Mouse (Mus musculus) left cerebral cortex, adult 11 months (tissue): ENCODE results near the gene Tomm20l.
"Not testable (repeated sequence)": the region's sequence is repeated elsewhere in the genome, so short reads cannot be mapped to it uniquely, and the experiment has no call there.

Experiments
- DNase-seq: peaks from one replicate; pipeline ENCODE4 v3.0.0; 2022; ENCODE audit warnings: low spot score

Gene Tomm20l

DNA sequence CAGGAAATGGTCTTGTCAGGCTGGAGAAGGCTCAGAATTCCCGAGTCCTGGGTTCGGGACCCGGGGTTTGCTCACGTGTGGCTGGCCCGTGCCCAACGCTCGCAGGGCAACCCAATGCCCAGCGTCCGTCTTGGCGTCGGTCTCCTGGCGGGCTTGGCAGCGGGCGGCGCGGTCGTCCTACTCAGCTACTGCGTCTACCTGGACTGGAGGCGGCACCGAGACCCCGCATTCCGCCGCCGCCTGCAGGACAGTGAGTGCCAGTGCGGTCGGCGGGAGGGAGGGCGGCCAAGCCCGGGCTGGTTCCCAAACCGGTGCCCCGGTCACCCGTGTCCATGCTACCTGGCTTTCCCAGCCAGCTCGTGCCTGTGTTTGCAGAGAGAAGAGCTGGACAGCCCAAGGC, at the start of gene Tomm20l:
Gene Tomm20l, plus strand, starts transcription at position 98 of the 400 bp plus-strand sequence.
- DNase-seq: no peak

DNA sequence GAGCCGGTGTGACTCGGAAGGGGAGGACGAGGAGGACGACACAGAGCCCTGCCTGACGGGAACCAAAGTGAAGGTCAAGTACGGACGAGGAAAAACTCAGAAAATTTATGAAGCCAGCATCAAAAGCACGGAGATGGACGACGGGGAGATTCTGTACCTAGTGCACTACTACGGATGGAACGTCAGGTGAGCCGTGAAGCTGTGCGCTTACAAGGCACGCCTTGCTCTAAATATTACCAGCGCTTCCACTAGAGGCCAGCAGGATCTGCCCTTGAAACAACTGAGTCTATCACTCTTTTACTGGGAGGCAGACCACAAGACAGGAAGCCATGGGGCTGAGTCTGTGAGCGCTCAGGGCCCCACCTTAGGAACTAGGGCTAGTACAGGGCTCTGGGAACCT, 41.4 kb upstream of the Tomm20l start:
- no peak for DNase-seq

DNA sequence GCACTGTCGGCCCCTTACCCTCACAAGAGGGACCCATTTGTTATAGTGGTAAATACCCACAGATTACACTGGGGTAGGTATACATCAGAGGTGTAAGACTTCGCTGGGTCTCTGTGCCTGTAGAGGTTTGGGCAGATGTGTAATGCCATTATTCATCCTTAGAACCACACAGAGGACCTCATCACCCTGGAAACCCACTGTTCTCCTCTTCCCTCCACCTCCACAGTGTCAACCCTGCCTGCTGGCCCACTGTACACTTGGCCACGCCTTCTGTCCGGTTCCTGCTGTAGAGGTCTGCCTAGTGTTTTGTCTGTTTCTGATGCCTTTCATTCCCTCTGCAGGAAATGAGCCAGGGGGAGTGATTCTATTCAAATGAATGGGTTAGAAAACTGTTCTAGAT, 39.2 kb upstream of the Tomm20l start:
- no peak for DNase-seq

DNA sequence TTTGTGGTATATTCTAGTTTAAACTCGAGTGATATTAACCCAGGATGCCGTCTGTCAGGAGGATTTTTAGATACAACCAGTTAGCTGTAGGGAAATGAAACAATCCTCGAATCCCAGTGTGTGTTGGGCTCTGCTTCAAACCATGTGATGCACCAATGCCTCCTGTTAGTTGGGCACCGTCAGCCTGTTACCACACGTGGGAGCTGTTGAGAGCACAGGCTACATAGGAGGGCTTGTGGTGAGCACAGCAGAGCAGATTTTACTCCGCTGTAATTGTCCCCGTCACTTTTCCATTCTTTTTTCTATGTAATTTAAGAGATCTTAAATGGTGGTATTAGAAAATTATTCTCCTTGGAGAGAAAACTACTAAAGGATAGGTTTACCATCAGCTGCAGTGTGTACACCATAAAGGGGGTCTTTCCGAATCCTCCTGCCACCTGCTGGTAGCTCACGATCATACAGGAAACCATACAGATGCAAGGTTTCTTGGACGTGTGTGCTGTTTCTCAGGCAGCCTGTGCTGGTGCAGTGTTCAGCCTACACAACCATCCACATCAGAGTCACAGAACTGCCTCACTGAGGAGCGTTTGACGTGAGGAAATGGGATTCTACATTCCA, 38.0 kb upstream of the Tomm20l start:
- no peak for DNase-seq

DNA sequence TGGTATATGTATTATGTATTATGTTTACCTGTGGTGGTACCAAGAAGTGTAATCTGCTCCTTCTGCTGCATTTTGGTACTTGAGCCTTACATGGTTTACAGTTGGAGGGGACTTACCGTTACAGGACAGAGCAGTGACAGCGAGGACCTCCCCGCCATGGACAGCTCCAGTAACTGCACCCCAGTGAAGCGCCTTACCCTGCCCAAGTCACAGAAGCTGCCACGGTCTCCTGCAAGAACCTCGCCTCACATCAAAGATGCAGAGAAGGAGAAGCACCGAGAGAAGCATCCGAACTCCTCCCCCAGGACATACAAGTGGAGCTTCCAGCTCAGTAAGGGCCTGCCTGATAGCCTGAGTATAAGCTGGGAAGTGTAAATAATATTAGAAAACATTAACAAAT, 24.9 kb upstream of the Tomm20l start:
- no peak for DNase-seq

DNA sequence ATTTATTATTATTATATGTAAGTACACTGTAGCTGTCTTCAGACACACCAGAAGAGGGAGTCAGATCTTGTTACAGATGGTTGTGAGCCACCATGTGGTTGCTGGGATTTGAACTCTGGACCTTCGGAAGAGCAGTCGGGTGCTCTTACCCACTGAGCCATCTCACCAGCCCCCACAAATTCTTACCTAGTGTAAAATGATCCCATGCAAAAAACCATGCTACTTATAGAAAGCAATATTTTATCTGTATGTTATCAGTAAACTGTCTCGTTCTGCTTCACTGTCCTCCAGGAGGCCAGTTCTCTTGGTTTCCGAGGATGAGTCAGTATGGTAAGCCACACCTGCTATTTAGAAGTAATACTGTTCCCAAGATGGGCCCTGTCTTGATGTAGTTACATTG, 7.0 kb upstream of the Tomm20l start:
- not testable (repeated sequence) for DNase-seq

DNA sequence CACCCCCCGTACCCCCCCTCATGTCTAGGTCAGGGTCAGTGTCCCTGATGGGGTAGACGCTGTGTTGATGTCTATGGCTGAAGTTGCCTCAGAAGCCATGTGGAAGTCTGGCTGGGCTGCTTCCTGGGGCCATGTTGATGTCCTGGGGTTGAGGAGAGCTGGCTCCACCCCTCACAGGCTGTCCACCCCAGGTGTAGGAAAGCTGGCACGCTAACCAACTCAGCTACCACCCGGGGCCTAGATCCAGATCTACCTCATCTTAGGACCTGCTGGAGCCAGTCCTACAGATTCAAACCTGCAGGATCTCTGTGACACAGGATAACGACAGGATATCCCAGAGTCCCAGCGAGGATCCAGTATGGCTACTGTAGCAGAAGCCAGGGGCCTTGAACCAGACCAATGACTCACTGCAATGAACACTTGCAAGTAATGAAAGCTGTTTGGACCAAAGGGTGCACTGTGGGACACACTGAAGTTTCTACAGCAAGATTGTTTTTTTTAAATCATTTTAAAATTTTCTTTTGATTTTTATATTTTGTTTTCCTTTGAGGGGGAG, 3.9 kb upstream of the Tomm20l start:
- no peak for DNase-seq

DNA sequence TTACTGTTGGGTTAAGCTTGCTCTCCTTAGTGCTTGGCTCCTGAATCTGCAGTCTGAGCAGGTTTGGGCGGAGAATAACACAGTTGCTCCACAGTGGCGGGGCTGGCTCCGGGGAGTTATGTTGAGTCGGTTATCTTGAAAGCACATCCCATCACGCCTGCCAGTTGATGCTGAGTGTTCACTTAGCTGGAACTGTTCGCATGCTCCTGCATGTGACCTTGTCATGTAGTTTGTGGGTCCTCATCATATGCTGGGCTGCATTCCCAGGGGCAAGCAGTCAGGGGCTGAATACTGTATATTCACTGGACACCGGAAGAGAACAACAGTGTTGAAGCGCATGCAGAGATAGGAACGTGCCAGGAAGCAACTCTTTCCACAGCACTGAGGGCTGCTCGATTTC, 1.8 kb downstream of the Tomm20l start:
- DNase-seq: no peak

DNA sequence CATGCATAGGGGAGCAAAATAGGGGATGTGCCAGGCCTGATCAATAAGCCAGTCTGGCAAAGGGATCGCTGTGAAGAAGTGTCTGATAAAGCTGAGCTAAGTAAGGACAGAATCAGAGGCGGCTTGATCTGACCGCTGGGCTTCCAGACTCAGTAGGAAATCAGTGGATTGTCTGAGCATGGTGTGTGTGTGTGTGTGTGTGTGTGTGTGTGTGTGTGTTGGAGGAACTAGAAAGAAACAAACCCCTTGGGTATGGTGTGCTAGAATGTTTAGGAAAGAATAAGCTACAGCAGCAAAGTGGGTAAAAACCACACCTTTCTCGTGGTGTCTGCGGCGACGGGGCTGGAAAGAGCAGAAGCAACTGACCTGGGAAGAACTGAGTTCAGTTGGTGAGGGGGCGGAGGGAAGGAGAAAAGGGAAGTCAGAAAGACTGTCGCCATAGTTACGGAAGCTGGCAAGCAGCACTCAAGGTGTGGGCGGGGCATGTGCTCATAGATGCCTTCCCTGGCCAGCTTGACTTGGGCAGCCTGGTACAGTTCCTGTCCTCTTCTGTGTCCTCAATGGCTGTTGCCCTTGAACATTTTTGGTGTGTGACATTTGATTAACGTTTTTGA, 2.6 kb downstream of the Tomm20l start:
- DNase-seq: peak; percentile 62

DNA sequence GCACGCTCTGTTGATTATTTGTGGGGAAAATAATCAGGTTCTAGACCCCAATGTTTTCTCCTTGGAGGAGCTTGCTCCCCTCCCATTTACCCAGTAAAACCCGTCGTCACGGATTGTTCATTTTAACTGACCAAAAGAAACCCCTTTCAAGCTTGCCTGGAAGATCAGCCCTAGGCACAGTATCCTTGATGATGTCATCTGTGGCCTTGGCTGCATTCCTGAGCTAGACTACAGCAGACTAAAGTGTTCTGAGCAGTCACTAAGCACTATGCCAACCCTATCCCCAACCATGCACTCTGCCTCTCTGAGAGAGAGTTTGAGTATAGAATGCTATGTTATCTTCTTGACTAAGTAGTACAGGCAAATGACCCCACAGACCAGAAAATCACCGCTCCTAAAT, 5.2 kb downstream of the Tomm20l start:
- DNase-seq: no peak

DNA sequence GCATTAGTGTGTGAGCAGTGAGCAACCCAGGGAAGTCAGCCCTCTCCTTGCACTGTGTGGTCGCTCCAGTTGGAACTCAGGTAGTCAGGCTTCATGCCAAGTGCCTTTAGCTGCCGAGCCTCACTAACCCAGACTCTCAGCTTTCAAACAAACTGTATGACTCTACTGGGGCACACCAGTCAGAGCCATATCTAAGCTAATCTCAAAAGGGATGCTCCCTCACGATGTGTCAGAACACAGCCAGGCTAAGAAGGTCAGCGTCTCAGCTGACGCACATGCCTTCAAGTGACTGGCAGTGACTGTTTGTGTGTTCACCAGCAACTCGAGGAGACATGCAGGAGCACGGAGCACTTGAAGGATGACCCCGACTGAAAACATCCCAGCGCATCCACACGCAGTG, 11.5 kb downstream of the Tomm20l start:
- no peak for DNase-seq

DNA sequence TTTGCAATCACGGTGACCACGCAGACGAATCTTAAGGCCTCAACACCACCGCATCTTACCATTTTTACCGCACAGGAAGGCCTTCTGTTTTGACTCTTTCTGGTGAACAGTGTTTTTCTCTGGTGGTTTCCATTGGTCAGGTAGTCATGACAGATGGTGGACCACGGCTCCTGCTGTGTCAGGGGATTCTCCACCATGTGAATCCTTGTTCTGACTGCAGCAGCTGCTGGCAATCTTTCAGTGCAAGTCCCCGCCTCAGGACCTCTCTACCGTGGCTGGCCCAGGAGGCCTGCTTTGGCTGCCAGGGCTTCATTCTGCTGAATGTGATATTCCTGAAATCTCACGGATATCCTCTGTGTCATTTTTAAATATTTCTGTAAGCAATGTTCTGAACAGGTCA, 12.1 kb downstream of the Tomm20l start:
- no peak for DNase-seq

DNA sequence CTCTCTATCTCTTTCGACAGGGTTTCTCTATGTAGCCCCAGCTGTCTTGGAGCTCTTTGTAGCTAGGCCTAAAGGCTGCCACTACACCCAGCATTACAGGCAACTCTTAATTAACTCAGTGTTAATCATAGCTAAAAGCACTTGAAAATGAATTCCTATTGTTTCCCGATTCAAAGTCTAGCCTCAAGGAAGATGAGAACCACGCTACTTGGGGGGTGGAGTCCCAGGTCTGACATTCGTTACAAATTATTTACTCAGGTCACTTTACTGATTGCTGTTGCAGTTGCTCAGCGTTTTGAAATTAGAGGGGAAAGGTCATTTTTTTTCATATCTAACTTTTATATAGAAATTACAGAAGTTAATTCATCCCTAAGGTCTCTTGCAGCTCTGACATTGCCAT, 24.4 kb downstream of the Tomm20l start:
- DNase-seq: no peak

DNA sequence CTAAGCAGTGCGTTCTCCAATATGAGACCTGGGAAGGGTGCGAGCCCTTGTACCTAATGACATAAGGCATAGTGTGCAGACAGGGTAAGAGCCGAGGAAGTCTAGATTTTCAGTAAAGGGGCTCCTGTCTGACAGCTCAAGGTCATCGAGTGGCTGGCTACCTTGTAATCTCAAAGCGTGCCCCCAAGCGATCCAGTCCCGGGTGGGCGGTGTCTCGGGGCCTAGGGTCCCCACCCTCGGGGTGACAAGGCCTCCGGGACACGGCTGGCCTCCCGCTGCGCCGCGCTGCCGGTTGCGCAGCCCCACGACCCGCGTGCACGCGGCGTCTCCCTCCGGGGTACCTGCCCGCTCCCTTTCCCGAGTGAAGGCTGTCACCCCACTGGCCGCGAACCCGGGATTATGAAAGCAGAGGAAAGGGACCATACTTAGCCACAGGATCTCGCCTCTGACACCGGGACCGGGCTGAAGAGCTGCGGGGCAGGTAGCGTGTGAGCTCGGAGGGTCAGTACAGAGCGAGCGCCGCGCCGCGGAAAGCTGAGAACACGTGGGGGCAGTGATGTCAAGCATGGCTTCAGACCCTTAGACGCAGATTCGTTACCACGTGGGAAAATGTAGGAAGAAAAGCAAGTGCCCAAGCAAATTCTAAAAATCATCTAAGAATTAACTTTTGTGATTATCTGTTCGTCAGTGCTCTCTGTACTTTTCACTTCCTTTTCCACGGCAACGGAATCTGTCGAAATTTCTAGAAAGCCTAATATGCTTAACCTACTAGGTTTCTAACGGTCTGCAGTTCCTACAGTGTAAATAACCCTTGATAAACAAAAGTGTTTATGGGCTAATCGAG, 25.1 kb downstream of the Tomm20l start, which contains the start of the genes Timm9 and 2700049A03Rik:
Gene Timm9, minus strand, starts transcription at position 555 of the 844 bp plus-strand sequence.
Gene 2700049A03Rik, plus strand, starts transcription at position 719 of the 844 bp plus-strand sequence.
- peak; percentile 77 for DNase-seq

DNA sequence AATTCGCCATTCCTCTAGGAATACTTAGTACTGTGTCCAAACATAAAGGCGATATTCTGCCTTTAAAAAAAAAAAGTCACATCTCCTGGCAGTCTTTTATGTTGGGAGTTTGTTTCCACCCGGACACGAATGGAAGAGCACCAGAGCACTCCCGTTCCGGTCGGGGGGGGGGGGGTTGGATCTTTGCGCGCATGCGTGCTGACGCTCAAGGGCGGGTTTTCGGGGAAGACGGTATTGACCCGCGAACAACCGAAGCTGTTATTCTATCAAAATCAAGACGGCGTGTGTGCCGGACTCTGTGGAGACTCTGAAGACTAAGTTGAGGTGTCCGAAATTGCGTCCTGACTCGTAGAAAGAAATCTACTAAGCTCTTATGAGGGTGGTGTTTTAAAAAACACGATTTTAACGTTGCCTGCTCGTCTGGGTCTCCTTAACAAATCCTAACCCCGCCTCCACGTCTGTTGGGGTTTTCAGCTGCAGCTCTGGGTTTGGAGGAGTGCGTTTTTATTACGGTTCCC, 25.8 kb downstream of the Tomm20l start:
- peak; percentile 58 for DNase-seq

DNA sequence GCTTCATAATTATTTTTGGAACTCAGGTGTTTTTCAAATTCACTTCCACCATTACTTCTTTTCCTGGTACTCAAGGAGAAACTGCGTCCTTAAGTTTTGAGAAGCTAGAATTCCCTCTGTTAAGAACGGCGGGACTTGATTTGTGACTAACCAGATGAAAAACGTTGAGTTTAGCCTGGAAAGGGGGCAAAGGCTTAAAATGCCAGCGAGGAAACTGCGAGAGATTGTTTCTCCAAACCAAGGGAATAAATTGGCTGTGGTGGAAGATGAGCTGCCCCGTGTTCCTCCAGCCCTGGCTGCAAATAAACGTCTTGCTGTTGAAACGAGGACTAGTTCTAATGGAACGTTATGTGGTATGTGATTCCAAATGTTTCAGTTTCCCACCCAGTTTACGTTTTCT, 26.5 kb downstream of the Tomm20l start:
- no peak for DNase-seq

DNA sequence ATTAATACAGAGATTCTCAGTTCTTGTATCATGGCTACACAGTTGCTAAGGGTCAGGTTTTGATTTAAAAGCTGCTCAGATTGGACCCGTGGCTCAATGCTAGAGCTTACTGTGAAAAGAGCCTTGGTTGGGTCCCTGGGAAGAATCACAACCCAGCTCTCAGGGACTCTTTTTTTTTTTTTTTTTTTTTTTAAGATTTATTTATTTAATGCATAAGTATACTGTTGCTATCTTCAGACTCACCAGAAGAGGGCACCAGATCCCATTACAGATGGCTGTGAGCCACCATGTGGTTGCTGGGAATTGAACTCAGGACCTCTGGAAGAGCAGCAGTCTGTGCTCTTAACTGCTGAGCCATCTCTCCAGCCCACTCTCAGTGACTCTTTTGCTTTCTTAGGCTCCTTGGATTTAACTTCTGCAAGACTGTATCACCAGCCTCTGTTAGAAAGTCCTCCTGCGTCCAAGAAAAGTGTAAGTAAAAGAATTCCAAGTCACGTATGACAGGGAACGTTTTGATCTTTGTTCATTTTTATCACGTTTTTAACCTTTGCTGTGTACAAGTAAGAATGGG, 28.1 kb downstream of the Tomm20l start:
- DNase-seq: no peak

DNA sequence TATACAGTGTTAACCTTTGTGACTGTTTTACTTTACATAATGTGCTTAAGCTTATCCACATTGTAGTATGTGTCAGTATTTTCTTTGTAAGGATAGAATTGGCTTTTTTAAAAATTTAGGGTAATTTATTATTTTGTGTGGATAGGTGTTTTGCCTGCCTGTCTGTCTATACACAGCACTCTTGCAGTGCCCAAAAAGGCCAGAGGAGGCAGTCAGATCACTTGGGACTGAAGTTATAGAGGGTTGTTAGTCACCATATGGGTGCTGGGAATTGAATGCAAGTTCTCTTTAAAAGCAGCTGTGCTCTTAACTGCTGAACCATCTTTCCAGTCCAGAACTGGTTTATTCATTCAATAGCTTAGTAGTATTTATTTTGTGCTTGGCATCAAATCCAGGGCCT, 30.0 kb downstream of the Tomm20l start:
- no peak for DNase-seq

DNA sequence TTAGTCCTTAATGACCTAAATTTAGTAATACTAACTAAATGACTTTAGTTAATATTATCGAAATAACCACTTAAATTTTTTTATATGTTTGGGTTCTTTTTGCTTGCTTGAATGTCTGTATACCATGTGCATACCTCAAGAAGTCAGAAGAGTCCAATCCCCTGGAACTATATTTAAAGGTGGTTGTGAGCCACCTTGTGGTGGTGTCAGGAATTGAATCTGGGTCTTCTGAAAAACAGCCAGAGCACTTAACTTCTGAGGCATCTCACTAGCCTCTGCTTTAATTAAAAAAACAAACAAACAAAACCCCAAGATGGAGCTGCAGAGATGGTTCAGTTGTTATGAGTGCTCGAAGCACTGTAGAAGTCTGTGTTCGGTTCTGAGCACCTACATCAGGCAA, 36.4 kb downstream of the Tomm20l start:
- DNase-seq: no peak

DNA sequence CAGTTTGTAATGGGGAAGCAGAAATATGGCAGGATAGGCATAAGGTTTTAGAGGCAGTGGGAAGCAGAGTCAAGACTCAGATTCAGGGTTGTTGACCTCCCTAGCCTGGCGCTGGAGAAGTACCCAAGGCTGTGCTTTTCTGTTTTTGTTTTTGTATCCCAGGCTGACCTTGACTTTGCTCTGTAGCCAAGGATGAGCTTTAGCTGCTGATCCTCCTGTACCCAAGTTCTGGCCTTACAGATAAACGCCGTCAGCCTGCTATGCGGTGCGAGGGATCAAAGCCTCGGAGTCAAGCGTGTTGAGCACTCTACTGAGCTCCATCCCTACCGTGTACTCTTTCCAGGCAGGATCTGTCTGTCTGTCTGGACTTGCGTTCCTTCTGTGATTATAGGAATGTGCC, 37.6 kb downstream of the Tomm20l start:
- no peak for DNase-seq

DNA sequence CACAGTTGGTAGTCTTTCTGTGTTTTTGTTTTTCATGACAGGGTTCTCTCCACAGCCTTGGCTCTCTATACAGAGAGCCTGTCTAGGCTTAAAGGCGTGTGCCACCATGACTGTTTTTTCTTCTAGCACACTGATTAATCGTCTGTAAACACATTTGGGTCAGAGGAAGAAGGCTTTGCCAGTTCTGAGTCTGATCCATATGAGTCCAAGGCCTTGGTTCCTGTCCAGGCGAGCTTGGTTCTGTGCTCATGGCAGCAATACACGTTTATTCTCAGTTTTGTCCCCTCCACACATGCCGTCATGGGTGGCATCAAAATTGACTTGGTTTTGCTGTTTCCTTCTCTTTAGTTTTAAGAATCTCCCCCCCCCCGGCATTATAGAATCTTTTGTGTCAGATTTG, 38.2 kb downstream of the Tomm20l start:
- DNase-seq: no peak

DNA sequence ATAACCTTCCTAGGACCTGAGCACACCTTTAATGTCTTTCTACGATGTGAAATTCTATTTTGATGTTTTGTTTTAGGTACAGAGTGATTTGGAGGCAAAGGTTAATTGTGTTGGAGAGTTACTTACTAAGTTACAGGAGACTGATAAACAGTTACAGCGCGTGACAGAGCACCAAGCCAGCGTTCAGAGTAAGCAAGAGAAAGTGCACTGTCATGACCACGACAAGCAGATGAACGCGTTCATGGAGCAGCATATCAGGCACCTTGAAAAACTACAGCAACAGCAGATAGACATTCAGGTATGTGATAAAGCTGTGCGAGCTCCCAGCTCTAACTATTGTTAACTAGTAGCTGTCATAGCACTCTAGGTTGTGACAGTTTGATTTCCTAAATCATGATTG, 38.9 kb downstream of the Tomm20l start:
- no peak for DNase-seq
